Mouse (Mus musculus): Measurements from ENCODE around the gene Plcb1.
"Not testable (repeated sequence)": the region's sequence is repeated elsewhere in the genome, so short reads cannot be mapped to it uniquely, and the experiment has no call there.

Gene Plcb1

GRCm38 (mm10) chr2:134974711-134975110 is 188.8 kb downstream of the Plcb1 start:
- no peak for DNase-seq (ENCODE audit: low spot score)

DNA sequence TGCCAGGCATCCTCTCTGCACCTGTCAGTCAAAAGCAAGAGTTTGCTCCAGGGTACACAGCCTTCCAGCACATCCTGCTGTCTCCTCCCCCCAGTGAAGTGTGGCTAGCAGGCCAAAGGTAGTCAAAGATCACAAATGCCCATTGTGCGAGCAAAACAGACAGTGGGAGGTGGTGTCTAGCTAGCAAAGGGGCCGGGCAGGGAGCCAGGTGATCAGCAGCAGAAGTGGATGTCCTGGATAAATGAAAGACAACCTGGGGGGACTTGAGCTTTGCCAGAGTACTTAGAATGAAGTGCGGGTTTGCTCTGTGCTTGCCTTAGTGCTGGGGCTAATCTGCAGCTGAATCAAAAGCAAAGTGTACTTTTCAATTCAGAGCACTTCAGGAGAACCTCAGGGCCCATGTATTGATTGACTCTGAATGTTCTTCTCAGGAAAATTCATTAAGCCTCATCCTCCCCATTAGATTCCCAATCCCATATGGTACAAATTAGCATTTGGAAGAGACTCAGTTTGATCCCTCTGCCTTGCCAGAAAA is 191.0 kb downstream of the Plcb1 start:
- DNase-seq (ENCODE audit: low spot score) = no peak

- DNase-seq (ENCODE audit: low spot score) = no peak
These were observed 191.8 kb downstream of the Plcb1 start for GRCm38 (mm10) chr2:134977641-134978040.

GRCm38 (mm10) chr2:134981394-134981793 is 195.5 kb downstream of the Plcb1 start:
- DNase-seq (ENCODE audit: low spot score) = no peak

DNA sequence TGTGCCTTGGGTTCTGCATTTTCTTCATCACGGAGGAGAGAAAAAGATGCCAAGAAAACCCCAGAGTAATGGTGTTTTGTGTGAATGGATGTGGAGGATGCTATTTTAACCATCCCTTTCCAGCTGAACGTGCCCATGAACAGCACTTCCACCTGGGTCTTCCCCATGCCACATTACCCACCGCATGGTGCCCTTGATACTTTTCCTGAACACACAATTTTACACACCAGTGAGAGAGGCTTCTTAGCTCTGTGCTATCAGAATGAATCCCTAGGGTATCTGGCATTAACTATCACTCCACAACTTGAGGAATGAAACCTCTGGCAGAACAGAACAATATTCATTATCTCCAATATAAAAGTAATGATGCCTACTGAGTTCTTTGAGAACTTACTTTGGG is 199.0 kb downstream of the Plcb1 start:
- no peak for DNase-seq (ENCODE audit: low spot score)

DNA sequence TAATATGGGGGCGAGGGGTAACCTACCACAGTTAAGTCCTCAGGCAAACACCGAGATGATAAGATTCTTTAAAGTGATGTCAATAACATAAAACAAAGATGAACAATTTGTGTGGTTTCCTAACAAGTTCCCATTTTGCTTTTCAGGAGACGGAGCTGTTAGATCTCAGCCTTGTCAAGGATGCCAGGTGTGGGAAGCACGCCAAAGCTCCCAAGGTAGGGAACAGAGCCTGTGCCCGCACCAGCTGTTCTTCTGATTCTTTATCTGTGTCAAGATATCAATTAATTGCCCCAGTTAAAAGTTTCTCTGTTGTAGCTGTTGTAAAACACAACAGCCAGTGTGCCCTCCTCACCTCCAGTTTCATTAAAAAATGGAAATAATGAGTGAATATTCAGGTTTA is 202.1 kb downstream of the Plcb1 start:
- DNase-seq (ENCODE audit: low spot score) = no peak

- no peak for DNase-seq (ENCODE audit: low spot score)
These were observed 203.9 kb downstream of the Plcb1 start for GRCm38 (mm10) chr2:134989650-134990292.

- no peak for DNase-seq (ENCODE audit: low spot score)
These were observed 221.3 kb downstream of the Plcb1 start for GRCm38 (mm10) chr2:135007134-135007533.

DNA sequence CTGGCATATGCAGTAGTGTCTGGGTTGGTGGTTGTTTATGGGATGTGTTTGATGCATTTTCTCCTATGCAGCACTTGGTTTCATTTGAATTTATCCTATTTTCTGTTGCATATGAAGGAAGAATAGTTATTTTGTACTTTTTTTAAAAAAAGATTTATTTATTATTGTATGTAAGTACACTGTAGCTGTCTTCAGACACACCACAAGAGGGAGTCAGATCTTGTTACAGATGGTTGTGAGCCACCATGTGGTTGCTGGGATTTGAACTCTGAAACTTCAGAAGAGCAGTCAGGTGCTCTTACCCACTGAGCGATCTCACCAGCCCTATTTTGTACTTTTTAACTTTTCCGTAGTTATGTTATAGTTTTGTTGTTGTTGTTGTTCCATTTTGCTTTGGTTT is 222.0 kb downstream of the Plcb1 start:
- not testable (repeated sequence) for DNase-seq (ENCODE audit: low spot score)

GRCm38 (mm10) chr2:135010371-135010770 is 224.5 kb downstream of the Plcb1 start:
- DNase-seq (ENCODE audit: low spot score) = no peak

- no peak for DNase-seq (ENCODE audit: low spot score)
These were observed 229.6 kb downstream of the Plcb1 start for GRCm38 (mm10) chr2:135015501-135015900.

DNA sequence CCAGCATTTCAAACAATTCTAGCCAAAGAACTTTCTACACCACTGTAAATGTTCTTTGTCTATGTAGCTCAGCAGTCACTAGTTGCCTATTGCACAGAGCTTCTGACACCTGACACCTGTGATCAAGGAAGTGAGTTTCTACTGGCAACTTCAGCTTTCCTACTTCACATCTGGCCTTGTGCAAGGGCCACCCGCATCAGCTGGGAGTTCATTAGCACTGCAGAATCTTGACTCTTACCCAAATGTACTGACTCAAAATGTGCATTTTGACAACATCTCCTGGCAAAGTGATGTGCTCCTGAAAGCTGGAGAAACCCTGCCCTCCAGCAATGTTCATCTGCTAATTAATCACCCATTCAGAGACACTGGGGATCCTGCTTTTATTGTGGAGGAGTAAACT is 232.4 kb downstream of the Plcb1 start:
- no peak for DNase-seq (ENCODE audit: low spot score)

DNA sequence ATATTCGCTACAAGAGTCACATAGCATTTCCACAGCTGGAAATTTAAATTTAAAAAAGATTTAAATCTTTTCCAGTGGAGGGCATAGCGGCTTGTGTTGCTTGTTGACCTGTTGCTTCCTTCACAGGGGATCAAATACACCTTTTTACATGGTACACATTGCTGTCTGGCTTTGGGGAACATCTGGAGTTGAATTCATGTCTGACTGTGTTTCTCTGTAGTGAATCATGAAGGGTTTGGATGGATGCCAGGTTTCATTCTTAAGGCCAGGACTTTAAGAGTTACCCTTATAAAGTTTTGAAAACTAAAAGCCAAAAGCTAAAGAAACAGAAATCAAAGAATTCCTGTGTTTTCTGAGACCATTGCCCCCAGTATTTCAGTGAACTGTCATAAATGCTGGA is 232.8 kb downstream of the Plcb1 start:
- DNase-seq (ENCODE audit: low spot score) = no peak

- DNase-seq (ENCODE audit: low spot score) = no peak
These were observed 233.7 kb downstream of the Plcb1 start for GRCm38 (mm10) chr2:135019588-135019987.

GRCm38 (mm10) chr2:135029288-135029687 is 243.4 kb downstream of the Plcb1 start:
- DNase-seq (ENCODE audit: low spot score) = no peak

- no peak for DNase-seq (ENCODE audit: low spot score)
These were observed 243.8 kb downstream of the Plcb1 start for GRCm38 (mm10) chr2:135029700-135030099.

DNA sequence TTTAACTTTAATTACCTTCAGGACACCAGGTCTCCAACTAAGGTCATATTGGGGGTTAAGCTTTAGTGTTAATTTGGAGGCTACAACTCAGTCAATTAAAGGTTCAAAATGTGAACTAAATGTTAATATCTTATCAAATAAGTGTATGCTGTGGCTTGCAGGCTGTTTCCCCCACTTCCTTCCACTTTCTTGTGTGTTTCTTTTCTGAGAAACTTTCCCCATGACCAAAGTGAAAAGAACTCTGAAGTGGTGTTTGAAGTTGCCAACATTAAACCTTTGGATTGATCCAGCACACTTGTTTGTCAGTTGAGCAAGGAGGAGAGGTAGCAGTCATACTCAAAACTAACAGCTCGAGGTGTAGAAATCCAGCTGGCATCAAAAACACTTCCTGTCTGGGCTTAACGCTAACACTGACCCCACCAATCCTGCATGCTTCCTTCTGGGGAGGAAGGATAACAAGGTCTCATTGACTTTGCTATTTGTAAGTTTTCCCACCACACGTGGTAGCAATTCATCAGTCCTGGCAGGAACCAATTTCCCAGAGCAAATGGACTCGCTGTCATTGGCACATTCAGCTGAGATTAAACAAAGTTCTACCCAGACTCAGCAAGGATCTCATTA is 249.9 kb downstream of the Plcb1 start:
- DNase-seq (ENCODE audit: low spot score) = no peak

DNA sequence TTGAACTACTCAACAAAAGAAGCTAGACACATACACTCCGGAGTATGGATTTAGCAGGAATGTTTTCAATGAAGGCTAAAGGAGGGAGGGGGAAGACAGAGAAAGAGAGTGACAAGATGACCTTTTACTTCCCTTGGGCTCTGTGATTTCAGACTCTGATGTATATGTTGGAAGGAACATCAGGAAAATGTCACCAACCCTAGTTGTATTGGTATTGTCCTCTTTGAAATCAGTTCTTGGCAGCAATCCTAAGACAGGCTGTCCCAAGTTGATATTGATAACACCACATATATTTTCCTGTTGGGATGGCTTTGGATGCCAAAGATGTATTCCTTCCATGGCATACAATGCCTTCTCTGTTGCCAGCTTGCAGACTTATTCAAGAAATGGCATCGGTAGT is 262.9 kb downstream of the Plcb1 start:
- no peak for DNase-seq (ENCODE audit: low spot score)

DNA sequence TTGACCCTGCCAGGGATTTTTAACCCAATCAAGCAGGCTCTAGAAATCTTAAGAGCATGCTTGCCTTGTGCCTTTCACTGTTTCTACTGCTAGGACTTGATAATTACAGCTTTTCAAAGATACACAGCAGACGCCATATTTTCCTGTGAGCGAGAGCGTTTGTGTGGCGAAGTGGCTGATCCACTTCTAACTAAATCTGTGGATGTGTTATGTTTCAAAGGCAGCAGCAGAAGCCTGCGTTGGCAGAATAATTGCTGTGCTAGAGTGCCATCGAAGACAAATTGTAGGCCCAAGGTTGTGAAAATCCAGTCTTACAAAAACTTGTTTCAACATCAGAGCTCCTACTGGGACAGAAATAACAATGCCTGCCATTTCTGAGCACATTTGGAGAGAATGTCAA is 263.4 kb downstream of the Plcb1 start:
- DNase-seq (ENCODE audit: low spot score) = no peak

GRCm38 (mm10) chr2:135051540-135052288 is 265.8 kb downstream of the Plcb1 start:
- DNase-seq (ENCODE audit: low spot score) = no peak

GRCm38 (mm10) chr2:135053391-135053790 is 267.5 kb downstream of the Plcb1 start:
- no peak for DNase-seq (ENCODE audit: low spot score)

GRCm38 (mm10) chr2:135067419-135067818 is 281.6 kb downstream of the Plcb1 start:
- no peak for DNase-seq (ENCODE audit: low spot score)

DNA sequence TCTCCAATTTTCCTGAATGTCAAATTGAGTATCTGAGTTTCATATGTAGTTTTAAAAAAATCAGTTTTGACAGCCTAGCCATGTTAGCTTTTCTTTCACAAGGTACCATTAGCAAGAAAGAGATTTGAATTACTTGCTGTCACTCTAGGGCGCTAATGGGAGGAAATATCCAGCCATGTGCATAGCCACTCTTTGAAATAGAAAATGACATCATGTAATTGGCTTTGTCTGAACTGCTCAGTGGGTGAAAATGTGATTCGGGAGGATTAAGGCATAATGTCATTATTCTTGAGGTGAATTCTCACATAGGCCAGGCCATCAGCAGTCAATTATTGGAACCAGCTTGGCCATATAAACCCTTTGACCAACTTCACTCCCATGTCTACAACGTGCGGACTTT is 285.5 kb downstream of the Plcb1 start:
- DNase-seq (ENCODE audit: low spot score) = no peak

All from MN1 (cell line).